Mouse (Mus musculus) bone marrow, adult 2 months (tissue): ENCODE data around the gene Tcte3.
"Not testable (repeated sequence)": the region's sequence is repeated elsewhere in the genome, so short reads cannot be mapped to it uniquely, and the experiment has no call there.

Source experiments
- CTCF ChIP-seq: fragments of 200-500 bp; IDR thresholded peaks from 2 replicates; pipeline ENCODE4 v1.5.1; 2011; ENCODE audit warnings: low read length, control low read depth; ENCODE audit not compliant: control insufficient read depth, insufficient read depth
- POLR2A ChIP-seq: fragments of 200-500 bp; IDR thresholded peaks from 2 replicates; pipeline ENCODE4 v1.6.1; 2011; ENCODE audit warnings: low read depth, mild to moderate bottlenecking, control low read depth, low read length, borderline replicate concordance; ENCODE audit not compliant: control insufficient read depth

DNA sequence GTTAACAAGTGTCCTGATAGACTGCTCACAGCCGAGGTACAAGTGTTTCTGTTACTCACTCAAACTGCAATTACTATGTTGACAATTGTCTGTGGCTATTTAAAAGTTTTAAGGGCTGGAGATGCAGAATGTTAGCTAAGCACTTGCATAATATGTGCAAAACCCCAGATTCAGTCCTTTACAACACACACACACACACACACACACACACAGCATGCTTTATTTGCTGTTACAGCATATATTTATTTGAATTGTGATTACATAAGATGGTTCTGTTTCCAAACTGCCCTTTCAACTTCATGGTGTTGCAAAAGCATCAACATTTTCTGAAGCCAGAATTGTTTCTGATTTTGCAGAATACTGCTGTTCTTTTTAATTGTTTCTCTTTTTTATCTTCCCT, 9.1 kb upstream of the Tcte3 start:
- TF ChIP-seq CTCF, POLR2A: not testable (repeated sequence)
